Mouse (Mus musculus) lung, embryonic 16.5 days (tissue): Measurements from ENCODE around the gene Klkb1. TPM values are rescaled to one million over a fixed set of nuclear protein-coding genes. Genes with fewer than 3 reads are reported as not detected.

Experiments used
- ATAC-seq: fragments of 200-750 bp; cut with Nextera tagmentation; 2 replicates; pipeline ENCODE4 v1.8.0; 2017; ENCODE audit warnings: low read depth, mild to moderate bottlenecking, moderate library complexity
- H3K27ac ChIP-seq: fragments of 300-500 bp; sonication (generic); 2 replicates; pipeline ENCODE4 v1.5.1; 2014; ENCODE audit warnings: mild to moderate bottlenecking, control low read depth, low read length
- H3K27me3 ChIP-seq: fragments of 300-500 bp; sonication (generic); 2 replicates; pipeline ENCODE4 v1.6.1; 2014; ENCODE audit warnings: low read depth, low read length, mixed read lengths; ENCODE audit not compliant: control insufficient read depth, insufficient read depth
- H3K36me3 ChIP-seq: fragments of 300-500 bp; sonication (generic); 2 replicates; pipeline ENCODE4 v1.6.1; 2014; ENCODE audit warnings: low read length; ENCODE audit not compliant: control insufficient read depth, insufficient read depth
- H3K4me1 ChIP-seq: fragments of 300-500 bp; sonication (generic); replicated peaks from 2 replicates; pipeline ENCODE4 v1.6.1; 2014; ENCODE audit warnings: low read length, mixed read lengths; ENCODE audit not compliant: control insufficient read depth, insufficient read depth
- H3K4me2 ChIP-seq: fragments of 300-500 bp; sonication (generic); 2 replicates; pipeline ENCODE4 v1.6.1; 2014; ENCODE audit warnings: low read depth, low read length, control low read depth
- H3K4me3 ChIP-seq: fragments of 300-500 bp; sonication (generic); 2 replicates; pipeline ENCODE4 v1.5.1; 2014; ENCODE audit warnings: mild to moderate bottlenecking, low read length, control low read depth
- H3K9ac ChIP-seq: fragments of 300-500 bp; sonication (generic); 2 replicates; pipeline ENCODE4 v1.6.1; 2014; ENCODE audit warnings: low read length, control low read depth
- H3K9me3 ChIP-seq: fragments of 300-500 bp; sonication (generic); 2 replicates; pipeline ENCODE4 v1.6.1; 2016; ENCODE audit warnings: low read length; ENCODE audit not compliant: control insufficient read depth
- WGBS: fragments of 180-500 bp; shearing (Covaris S2); extraction: QIAGEN DNeasy Blood & Tissue Kit; methylation state at CpG from one replicate; pipeline ENCODE4 v1.1.7; 2014; 5-methylcytosine and 5-hydroxymethylcytosine counted together
- polyA plus RNA-seq: library from polyadenylated mRNA; unstranded; fragments of >200 nt; fragmentation: Nextera tagmentation; extraction: Ambion mirVana; gene quantifications from 2 replicates; pipeline ENCODE4 v1.2.1, GENCODE M21; 2015

Gene Klkb1
- polyA plus RNA-seq, 1 experiment from 2014 or later: 0.03 TPM

DNA sequence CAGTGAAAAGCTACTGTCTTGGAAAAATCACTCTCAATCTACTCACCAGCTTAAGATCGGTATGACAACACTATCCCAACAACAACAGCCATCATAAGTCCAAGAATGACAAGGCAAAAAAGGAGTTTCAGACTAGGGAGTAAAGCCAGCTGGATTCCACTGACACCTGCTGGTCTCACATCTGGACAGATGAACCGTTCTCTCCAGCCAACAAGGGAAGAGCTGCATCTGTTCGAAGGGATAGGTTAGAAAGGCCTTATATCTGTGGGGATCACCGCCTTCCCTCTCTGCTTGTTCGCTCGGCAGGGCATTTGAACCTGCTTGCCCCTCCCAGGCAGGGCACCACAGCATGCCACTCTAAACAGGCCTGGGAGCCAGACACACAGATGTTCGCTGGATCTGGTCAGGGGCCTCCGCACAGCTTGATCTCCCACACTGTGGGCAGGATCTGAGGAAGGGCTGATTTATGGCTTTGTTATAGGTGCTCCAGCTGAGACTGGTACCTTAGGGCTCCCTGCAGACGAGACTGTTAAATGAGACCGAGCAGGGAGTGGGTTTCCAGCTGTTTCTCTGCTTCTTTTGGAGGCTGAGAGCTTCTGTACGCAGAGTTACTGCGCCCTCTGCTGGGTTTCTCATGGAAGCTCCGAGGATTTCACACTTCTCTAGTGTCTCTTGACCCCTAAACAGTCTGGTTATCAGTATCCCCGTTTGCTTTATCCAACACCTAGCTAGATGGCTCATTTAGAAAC, 58.3 kb downstream of the Klkb1 start:
- ATAC-seq: peak; percentile 60; the same call in 1 of the 2 replicates
- Histone ChIP-seq H3K27me3 (no peaks in the 10 kb centered on the region; the same call in 1 of the 2 replicates), H3K9me3 (no peaks in the 10 kb centered on the region), H3K9ac (no peak overlapping the region), H3K36me3 (no peaks in the 10 kb centered on the region), H3K4me1 (no peaks in the 10 kb centered on the region), H3K4me2 (no peak overlapping the region), H3K4me3 (no peak overlapping the region), H3K27ac (no peak overlapping the region)
- WGBS: 21% methylated on average over 14 of the region's 14 CpGs

DNA sequence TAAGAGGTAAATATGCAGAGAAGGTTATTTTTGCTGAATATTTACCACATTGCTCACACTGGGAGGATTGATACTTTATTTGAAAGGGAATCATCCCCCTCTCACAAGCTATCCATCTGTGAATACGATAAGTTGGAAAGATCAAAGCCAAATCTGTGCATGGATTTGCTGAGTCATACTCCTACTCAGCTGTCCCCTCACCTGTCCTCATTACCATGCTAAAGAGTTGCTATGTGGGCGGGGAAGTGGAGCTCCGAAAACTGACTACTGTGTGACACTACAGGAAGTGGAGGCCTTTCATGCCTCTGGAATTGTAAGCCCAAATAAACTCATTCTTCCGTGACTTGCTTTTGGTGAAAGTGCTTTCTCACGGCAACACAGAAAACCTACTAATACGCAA, 59.4 kb downstream of the Klkb1 start:
- no peak for ATAC-seq
- H3K4me2 ChIP-seq: no peak overlapping the region
- 79% methylated on average over 6 of the region's 6 CpGs for WGBS
- H3K4me1 ChIP-seq: no peaks in the 10 kb centered on the region
- no peak overlapping the region for H3K9ac ChIP-seq
- H3K9me3 ChIP-seq: no peaks in the 10 kb centered on the region
- H3K27ac ChIP-seq: no peak overlapping the region
- no peaks in the 10 kb centered on the region; the same call in 1 of the 2 replicates for H3K27me3 ChIP-seq
- H3K36me3 ChIP-seq: no peaks in the 10 kb centered on the region
- no peak overlapping the region for H3K4me3 ChIP-seq

DNA sequence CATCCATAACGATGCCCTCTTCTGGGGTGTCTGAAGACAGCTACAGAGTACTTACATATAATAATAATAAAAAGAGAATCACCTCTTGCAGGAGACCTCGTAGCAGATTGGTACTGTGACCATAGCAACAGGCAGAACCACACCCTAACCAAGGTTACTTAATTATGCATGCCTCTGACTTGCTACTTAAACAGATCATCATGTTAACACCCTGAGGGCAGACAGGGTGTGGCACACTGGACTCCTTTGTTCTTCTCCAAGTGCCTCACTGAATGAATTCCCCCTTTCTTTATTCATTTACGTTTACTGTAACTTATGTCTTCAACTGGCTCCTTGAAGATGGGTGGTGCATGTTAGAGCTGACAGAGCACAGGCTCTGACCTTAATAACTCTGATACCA, 61.4 kb downstream of the Klkb1 start:
- no peaks in the 10 kb centered on the region for H3K9me3 ChIP-seq
- no peaks in the 10 kb centered on the region; the same call in 1 of the 2 replicates for H3K27me3 ChIP-seq
- no peak for ATAC-seq
- no peak overlapping the region for H3K4me3 ChIP-seq
- 51% methylated on average over 3 of the region's 3 CpGs for WGBS
- H3K27ac ChIP-seq: no peak overlapping the region
- no peak overlapping the region for H3K4me2 ChIP-seq
- no peak overlapping the region for H3K9ac ChIP-seq
- H3K4me1 ChIP-seq: no peaks in the 10 kb centered on the region
- no peaks in the 10 kb centered on the region for H3K36me3 ChIP-seq

Other genes starting within 250 kb of the Klkb1 start
- not detected in 2 replicates for gene Mtnr1a, start 225.7 kb downstream of the Klkb1 start, polyA plus RNA-seq
- gene F11, start 32.8 kb downstream of the Klkb1 start, polyA plus RNA-seq: 0.16 and 0.73 TPM in 2 replicates
- gene Gm45753, start 13.6 kb upstream of the Klkb1 start, polyA plus RNA-seq: 0.10 TPM in 1 of 2 replicates, not detected in the other
- 1.4 and 1.9 TPM in 2 replicates for gene Cyp4v3, start 38.4 kb upstream of the Klkb1 start, polyA plus RNA-seq
- 8.7 and 9.8 TPM in 2 replicates for gene Fam149a, start 87.4 kb upstream of the Klkb1 start, polyA plus RNA-seq
- gene Tlr3, start 116.2 kb upstream of the Klkb1 start, polyA plus RNA-seq: 2.7 and 4.7 TPM in 2 replicates
- gene Sorbs2, start 212.9 kb upstream of the Klkb1 start, polyA plus RNA-seq: 19.2 and 23.9 TPM in 2 replicates